Mouse (Mus musculus): Measurements from ENCODE around the gene Ncan. TPM values are rescaled to one million over a fixed set of nuclear protein-coding genes. Genes with fewer than 3 reads are reported as not detected.

Gene Ncan
- polyA plus RNA-seq (2015; fragmentation: Nextera tagmentation; extraction: Ambion mirVana): 0.04 TPM in 1 of 2 replicates, not detected in the other

DNA sequence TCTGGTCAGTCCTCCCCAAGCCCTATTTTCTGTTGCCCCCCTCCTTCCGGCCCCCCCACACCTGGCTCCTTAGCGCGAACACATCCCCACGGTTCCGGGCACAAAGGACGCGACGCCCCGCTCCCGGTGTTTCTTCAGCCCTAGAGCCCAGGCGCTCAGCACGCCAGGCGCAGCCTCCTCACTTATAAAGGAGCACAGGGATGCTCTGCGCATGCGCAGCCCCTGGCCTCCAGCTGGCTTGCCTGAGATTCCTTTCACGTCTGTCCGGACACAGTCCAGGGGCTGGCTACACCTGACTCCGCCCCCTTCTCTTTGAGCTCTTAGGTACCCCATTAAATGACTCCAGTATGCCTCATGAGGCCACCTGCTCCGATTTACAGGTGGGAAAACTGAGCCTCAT, at the start of gene Ncan:
Gene Ncan (minus strand): TSS at position 207 of the 400 bp plus-strand sequence.
- no peaks in the 10 kb centered on the region for H3K4me1 ChIP-seq (ENCODE audit: control insufficient read depth, low read depth, low read length)
- H3K36me3 ChIP-seq (ENCODE audit: control insufficient read depth, insufficient read depth): no peaks in the 10 kb centered on the region
- peaks cover 67% of the 10 kb centered on the region for H3K27me3 ChIP-seq (ENCODE audit: control insufficient read depth, insufficient read depth, low read depth, low read length)
- no peak within 1 kb of the TSS for H3K4me3 ChIP-seq (ENCODE audit: low read depth, low read length)
- no peak within 1 kb of the TSS for H3K9ac ChIP-seq (ENCODE audit: low read depth, low read length)
- WGBS (ENCODE audit: insufficient replicate concordance): 2% methylated on average over 19 of the region's 19 CpGs
- no peak within 1 kb of the TSS for H3K27ac ChIP-seq (ENCODE audit: low read length)
- ATAC-seq (ENCODE audit: low read depth): no peak
- no peaks in the 10 kb centered on the region for H3K9me3 ChIP-seq (replicated peaks; ENCODE audit: control insufficient read depth, low read length)
- no peak within 1 kb of the TSS for H3K4me2 ChIP-seq (ENCODE audit: low read depth, low read length)

DNA sequence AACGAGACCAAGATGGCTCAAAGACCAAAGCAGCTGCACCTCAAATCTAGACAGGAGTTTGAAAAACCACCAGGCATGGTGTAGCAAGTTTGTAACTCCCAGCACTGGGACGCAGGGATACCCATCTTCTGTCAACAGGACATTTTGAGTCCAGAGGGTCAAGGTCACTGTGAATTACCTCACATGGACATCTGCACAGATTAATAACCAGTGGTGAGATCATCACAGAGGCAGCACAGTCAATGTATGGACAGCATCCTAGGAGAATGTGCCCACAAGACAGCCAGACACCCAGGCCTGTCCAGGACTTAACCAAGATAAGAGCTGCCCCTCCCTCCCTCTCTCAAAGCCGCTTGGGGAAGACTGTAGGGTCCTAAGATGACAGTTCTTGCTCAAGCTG, 49.4 kb upstream of the Ncan start:
- H3K4me3 ChIP-seq (ENCODE audit: low read depth, low read length): no peak overlapping the region
- H3K27ac ChIP-seq (ENCODE audit: low read length): 0 out of 2 replicates have a peak overlapping the region, but pooled peaks have one; percentile 12
- H3K4me2 ChIP-seq (ENCODE audit: low read depth, low read length): no peak overlapping the region
- 51% methylated on average over 3 of the region's 3 CpGs for WGBS (ENCODE audit: insufficient replicate concordance)
- H3K27me3 ChIP-seq (ENCODE audit: control insufficient read depth, insufficient read depth, low read depth, low read length): peaks cover 9% of the 10 kb centered on the region; the same call in 1 of the 2 replicates
- no peaks in the 10 kb centered on the region for H3K9me3 ChIP-seq (replicated peaks; ENCODE audit: control insufficient read depth, low read length)
- peaks cover 40% of the 10 kb centered on the region for H3K4me1 ChIP-seq (ENCODE audit: control insufficient read depth, low read depth, low read length)
- H3K36me3 ChIP-seq (ENCODE audit: control insufficient read depth, insufficient read depth): no peaks in the 10 kb centered on the region
- no peak for ATAC-seq (ENCODE audit: low read depth)
- H3K9ac ChIP-seq (ENCODE audit: low read depth, low read length): no peak overlapping the region

DNA sequence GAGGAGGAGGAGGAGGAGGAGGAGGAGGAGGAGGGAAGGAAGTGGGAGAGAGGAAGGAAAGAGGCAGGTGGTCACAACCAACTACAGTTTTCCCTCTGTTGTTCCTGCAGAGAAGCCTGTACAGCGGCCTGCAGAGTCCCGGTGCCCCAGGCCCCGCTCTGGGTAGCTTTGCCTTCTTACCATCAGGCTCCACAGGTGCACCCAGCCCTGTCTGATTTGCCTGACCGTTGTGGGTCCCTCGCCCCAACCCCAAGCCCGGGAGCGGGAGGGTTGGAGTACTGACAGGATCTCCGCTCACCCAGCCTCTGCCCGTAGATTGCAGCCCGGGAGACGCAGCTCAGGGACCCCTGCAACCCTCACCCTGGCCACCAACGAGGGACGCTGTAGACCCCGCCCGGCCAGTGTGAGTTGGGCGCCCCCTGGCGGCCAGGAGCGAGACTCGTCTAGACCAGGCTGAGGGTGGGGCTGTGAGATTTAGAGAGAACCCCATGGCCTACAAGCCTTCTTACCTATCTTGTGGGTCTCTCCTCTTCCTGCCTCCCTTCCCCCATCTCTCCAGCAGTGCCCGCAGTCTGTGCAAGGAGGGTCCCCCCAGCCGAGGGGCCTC, 45.9 kb upstream of the Ncan start:
- 2% methylated on average over 21 of the region's 21 CpGs for WGBS (ENCODE audit: insufficient replicate concordance)
- Histone ChIP-seq H3K4me1 (ENCODE audit: control insufficient read depth, low read depth, low read length) (peaks cover 20% of the 10 kb centered on the region), H3K9ac (ENCODE audit: low read depth, low read length) (no peak overlapping the region), H3K4me2 (ENCODE audit: low read depth, low read length) (peak overlapping the region; percentile 44), H3K4me3 (ENCODE audit: low read depth, low read length) (no peak overlapping the region; the same call in 1 of the 2 replicates), H3K9me3 (replicated peaks; ENCODE audit: control insufficient read depth, low read length) (no peaks in the 10 kb centered on the region), H3K27me3 (ENCODE audit: control insufficient read depth, insufficient read depth, low read depth, low read length) (peaks cover 12% of the 10 kb centered on the region; the same call in 1 of the 2 replicates), H3K27ac (ENCODE audit: low read length) (no peak overlapping the region), H3K36me3 (ENCODE audit: control insufficient read depth, insufficient read depth) (no peaks in the 10 kb centered on the region)
- peak; percentile 53 for ATAC-seq (ENCODE audit: low read depth)

DNA sequence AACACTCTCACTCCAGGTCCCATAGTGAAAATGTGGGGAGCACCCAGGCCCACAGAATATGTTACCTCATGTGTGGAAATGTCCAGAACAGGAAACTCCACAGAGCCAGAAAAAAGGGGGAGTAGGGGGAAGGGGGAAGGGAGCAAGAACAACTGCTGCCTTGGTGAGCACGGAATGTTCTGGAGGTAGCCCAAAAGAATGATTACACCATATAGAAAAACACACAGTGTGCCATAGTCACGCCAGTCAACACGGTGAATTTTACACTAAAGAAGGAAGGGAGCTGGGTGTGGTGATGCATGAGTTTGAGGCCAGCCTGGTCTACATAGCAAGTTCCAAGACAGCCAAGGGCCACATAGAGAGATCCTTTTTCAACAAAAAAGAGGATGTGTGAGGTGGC, 42.6 kb upstream of the Ncan start:
- Histone ChIP-seq H3K4me2 (ENCODE audit: low read depth, low read length) (no peak overlapping the region), H3K9me3 (replicated peaks; ENCODE audit: control insufficient read depth, low read length) (no peaks in the 10 kb centered on the region), H3K9ac (ENCODE audit: low read depth, low read length) (no peak overlapping the region), H3K27me3 (ENCODE audit: control insufficient read depth, insufficient read depth, low read depth, low read length) (peaks cover 20% of the 10 kb centered on the region), H3K36me3 (ENCODE audit: control insufficient read depth, insufficient read depth) (no peaks in the 10 kb centered on the region), H3K27ac (ENCODE audit: low read length) (no peak overlapping the region), H3K4me3 (ENCODE audit: low read depth, low read length) (no peak overlapping the region), H3K4me1 (ENCODE audit: control insufficient read depth, low read depth, low read length) (peaks cover 8% of the 10 kb centered on the region)
- no peak for ATAC-seq (ENCODE audit: low read depth)
- WGBS (ENCODE audit: insufficient replicate concordance): 67% methylated on average over 3 of the region's 3 CpGs

DNA sequence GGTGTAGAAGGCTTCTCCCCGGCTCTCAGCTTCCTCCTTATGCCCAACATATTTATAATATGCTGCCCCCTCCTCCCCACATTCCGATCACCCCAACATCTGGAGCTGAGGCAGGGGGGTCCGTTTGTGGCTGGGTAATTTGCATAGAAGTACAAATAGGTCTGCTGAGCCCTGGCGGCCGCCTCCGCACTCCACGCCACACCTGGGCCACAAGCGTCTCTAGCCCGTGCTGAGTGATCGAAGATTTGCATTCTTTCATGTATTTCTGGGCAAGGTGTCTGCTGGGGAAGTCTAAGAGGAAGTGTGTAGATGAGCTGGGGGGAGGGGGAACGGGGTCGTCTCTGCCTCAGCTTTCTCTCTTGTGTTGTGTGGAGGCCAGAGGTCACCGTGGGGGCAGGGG, 39.3 kb upstream of the Ncan start:
- WGBS (ENCODE audit: insufficient replicate concordance): 28% methylated on average over 13 of the region's 13 CpGs
- H3K4me1 ChIP-seq (ENCODE audit: control insufficient read depth, low read depth, low read length): peaks cover 12% of the 10 kb centered on the region
- H3K9me3 ChIP-seq (replicated peaks; ENCODE audit: control insufficient read depth, low read length): no peaks in the 10 kb centered on the region
- H3K4me3 ChIP-seq (ENCODE audit: low read depth, low read length): no peak overlapping the region
- H3K9ac ChIP-seq (ENCODE audit: low read depth, low read length): no peak overlapping the region
- no peak for ATAC-seq (ENCODE audit: low read depth)
- H3K36me3 ChIP-seq (ENCODE audit: control insufficient read depth, insufficient read depth): no peaks in the 10 kb centered on the region
- peaks cover 10% of the 10 kb centered on the region for H3K27me3 ChIP-seq (ENCODE audit: control insufficient read depth, insufficient read depth, low read depth, low read length)
- H3K27ac ChIP-seq (ENCODE audit: low read length): no peak overlapping the region
- no peak overlapping the region for H3K4me2 ChIP-seq (ENCODE audit: low read depth, low read length)

DNA sequence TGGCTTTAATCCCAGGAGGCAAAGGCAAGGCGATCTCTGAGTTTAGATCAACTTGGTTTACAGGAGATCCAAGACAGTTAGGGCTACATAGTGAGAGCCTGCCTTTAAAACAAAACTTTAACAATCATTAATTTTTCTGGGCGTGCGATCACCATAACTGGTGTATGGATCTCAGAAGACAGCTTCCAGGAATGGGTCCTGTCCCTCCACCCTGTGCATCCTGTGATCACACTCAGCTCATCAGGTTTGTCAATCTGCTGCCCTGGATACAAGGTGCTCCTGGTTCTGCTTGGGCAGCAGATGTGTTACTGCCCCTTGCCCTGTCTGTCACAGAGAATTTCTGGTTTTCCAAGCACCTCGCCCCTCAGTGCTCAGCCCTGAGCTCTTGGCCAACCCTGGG, 38.5 kb upstream of the Ncan start:
- Histone ChIP-seq H3K27ac (ENCODE audit: low read length) (no peak overlapping the region), H3K36me3 (ENCODE audit: control insufficient read depth, insufficient read depth) (no peaks in the 10 kb centered on the region), H3K4me1 (ENCODE audit: control insufficient read depth, low read depth, low read length) (peaks cover 12% of the 10 kb centered on the region), H3K4me3 (ENCODE audit: low read depth, low read length) (no peak overlapping the region), H3K9ac (ENCODE audit: low read depth, low read length) (no peak overlapping the region), H3K9me3 (replicated peaks; ENCODE audit: control insufficient read depth, low read length) (no peaks in the 10 kb centered on the region), H3K27me3 (ENCODE audit: control insufficient read depth, insufficient read depth, low read depth, low read length) (peaks cover 8% of the 10 kb centered on the region), H3K4me2 (ENCODE audit: low read depth, low read length) (no peak overlapping the region)
- ATAC-seq (ENCODE audit: low read depth): no peak
- WGBS (ENCODE audit: insufficient replicate concordance): 68% methylated on average over 4 of the region's 4 CpGs

DNA sequence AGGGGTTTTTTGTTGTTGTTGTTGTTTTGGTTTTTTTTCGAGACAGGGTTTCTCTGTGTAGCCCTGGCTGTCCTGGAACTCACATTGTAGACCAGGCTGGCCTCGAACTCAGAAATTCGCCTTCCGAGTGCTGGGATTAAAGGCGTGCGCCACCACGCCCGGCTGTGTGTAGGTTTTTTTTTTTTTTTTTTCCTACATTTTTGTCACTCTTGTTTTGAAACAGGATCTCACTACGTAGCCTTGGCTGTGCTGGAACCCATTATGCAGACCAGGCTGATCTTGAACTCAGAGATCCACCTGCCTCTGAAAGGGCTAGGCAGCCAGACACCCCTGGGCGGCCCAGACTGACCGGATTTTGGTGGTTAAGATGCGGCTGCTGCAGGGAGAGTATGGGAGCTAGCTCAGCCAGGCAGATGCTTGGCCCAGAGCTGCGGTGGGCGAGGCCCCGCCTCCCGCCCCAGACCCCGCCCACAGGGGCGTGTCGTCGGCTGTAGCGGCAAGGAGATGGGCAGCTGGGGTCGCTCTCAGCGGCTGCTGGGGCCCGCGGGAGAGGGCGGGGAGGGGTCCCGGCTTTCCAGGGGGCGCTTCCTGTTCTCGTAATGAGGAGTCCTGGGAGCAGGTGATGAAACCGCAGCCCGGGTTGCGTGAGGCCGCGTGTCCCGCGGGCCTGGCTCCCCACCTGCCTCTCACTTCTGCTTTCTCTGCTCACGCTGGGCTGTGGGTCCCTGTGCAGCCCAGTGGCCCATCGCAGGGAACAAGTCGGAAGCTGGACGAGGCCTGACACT, 37.6 kb upstream of the Ncan start:
- WGBS (ENCODE audit: insufficient replicate concordance): 8% methylated on average over 34 of the region's 40 CpGs
- Histone ChIP-seq H3K27ac (ENCODE audit: low read length) (no peak overlapping the region), H3K27me3 (ENCODE audit: control insufficient read depth, insufficient read depth, low read depth, low read length) (peaks cover 8% of the 10 kb centered on the region)

DNA sequence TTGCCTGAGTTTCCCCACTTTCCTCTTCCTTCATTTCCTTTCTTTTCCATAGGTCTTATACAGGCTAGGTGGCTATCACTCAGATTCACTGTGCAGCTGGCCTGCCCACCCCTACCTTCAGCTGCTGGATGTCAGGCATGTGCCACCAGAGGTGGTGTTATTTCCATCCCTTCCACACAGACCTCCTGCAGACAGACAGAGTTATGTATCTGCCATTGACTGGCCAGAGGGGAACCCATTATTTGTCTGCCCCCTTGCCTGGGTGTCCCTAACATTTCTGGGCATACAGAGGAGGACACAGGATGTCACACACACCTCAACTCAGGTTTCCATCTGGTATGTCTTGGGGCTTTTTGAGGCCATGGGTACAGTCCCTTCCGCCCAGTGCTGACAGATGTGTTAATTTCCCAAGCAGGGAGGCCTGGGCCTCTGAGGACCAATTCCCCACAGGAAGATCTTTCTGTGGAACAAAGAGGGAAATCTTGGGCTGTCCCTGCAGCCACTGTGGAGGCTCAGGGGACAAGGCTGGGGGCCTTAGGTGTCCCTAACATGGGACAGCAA, 36.6 kb upstream of the Ncan start:
- ATAC-seq (ENCODE audit: low read depth): no peak
- Histone ChIP-seq H3K9me3 (replicated peaks; ENCODE audit: control insufficient read depth, low read length) (no peaks in the 10 kb centered on the region), H3K36me3 (ENCODE audit: control insufficient read depth, insufficient read depth) (no peaks in the 10 kb centered on the region), H3K4me2 (ENCODE audit: low read depth, low read length) (no peak overlapping the region), H3K9ac (ENCODE audit: low read depth, low read length) (no peak overlapping the region), H3K4me3 (ENCODE audit: low read depth, low read length) (no peak overlapping the region), H3K27me3 (ENCODE audit: control insufficient read depth, insufficient read depth, low read depth, low read length) (peaks cover 8% of the 10 kb centered on the region), H3K4me1 (ENCODE audit: control insufficient read depth, low read depth, low read length) (peaks cover 15% of the 10 kb centered on the region), H3K27ac (ENCODE audit: low read length) (no peak overlapping the region)
- 72% methylated on average over 1 of the region's 1 CpGs for WGBS (ENCODE audit: insufficient replicate concordance)

More for the DNA sequence above, 37.6 kb upstream of the Ncan start:
- Histone ChIP-seq H3K9ac (ENCODE audit: low read depth, low read length) (peak overlapping the region; percentile 49), H3K4me3 (ENCODE audit: low read depth, low read length) (peak overlapping the region; percentile 66), H3K9me3 (replicated peaks; ENCODE audit: control insufficient read depth, low read length) (no peaks in the 10 kb centered on the region), H3K36me3 (ENCODE audit: control insufficient read depth, insufficient read depth) (no peaks in the 10 kb centered on the region), H3K4me1 (ENCODE audit: control insufficient read depth, low read depth, low read length) (peaks cover 12% of the 10 kb centered on the region), H3K4me2 (ENCODE audit: low read depth, low read length) (peak overlapping the region; percentile 72)
- peak; percentile 82 for ATAC-seq (ENCODE audit: low read depth)
